Mouse (Mus musculus): ENCODE results near the gene Nfia. TPM values are rescaled to one million over a fixed set of nuclear protein-coding genes. Genes with fewer than 3 reads are reported as not detected.
A peak's percentile ranks its signal among the peaks of the same experiment; 100 is the strongest.

Nfia gene
- polyA plus RNA-seq, 1 experiment from 2014 or later, result 49.2 TPM

GRCm38 (mm10) chr4:98004108-98004625 lies 231.6 kb downstream of the Nfia start:
- Histone ChIP-seq H3K27ac (peak overlapping the region; percentile 66), H3K9me3 (ENCODE audit: control insufficient read depth, low read length) (no peaks in the 10 kb centered on the region), H3K27me3 (ENCODE audit: control insufficient read depth, insufficient read depth, low read length) (no peaks in the 10 kb centered on the region), H3K4me3 (replicated peaks; ENCODE audit: low read length) (no peak overlapping the region), H3K9ac (no peak overlapping the region), H3K4me2 (replicated peaks) (no peak overlapping the region), H3K4me1 (replicated peaks; ENCODE audit: control insufficient read depth, insufficient read depth, low read length) (peaks cover 22% of the 10 kb centered on the region), H3K36me3 (replicated peaks; ENCODE audit: control insufficient read depth, insufficient read depth) (no peaks in the 10 kb centered on the region)
- WGBS, result 10% methylated on average over 11 of the region's 11 CpGs
- peak; percentile 86 for ATAC-seq (ENCODE audit: low FRiP score)
- DNase-seq (ENCODE audit: low spot score), result peak; percentile 60

DNA sequence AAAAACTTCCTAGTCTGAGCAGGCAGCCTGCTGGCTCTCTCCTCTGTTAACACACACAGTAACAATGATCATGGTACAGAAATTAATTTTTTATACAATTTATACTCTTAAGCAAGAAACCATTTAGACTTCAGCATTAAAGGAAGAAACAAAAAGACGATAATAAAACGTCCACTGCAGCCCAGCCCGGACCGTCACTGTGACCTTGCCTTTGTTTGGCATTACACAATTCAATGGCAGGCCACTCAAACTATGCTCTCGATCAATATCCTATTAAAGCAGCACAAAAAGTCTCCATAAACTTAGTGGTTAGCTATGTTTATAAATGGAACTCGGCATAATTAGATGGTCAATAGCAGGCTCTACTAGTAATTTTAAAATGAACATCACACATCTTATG lies 232.5 kb downstream of the Nfia start:
- 51% methylated on average over 6 of the region's 6 CpGs for WGBS
- DNase-seq (ENCODE audit: low spot score) (no peak), ATAC-seq (ENCODE audit: low FRiP score) (no peak)
- H3K36me3 ChIP-seq (replicated peaks; ENCODE audit: control insufficient read depth, insufficient read depth), result no peaks in the 10 kb centered on the region
- H3K9ac ChIP-seq, result no peak overlapping the region
- H3K27me3 ChIP-seq (ENCODE audit: control insufficient read depth, insufficient read depth, low read length), result no peaks in the 10 kb centered on the region
- peaks cover 22% of the 10 kb centered on the region for H3K4me1 ChIP-seq (replicated peaks; ENCODE audit: control insufficient read depth, insufficient read depth, low read length)
- H3K27ac ChIP-seq, result peak overlapping the region; percentile 66
- no peak overlapping the region for H3K4me2 ChIP-seq (replicated peaks)
- no peaks in the 10 kb centered on the region for H3K9me3 ChIP-seq (ENCODE audit: control insufficient read depth, low read length)
- H3K4me3 ChIP-seq (replicated peaks; ENCODE audit: low read length), result no peak overlapping the region

- no peak overlapping the region for H3K9ac ChIP-seq
- no peaks in the 10 kb centered on the region for H3K9me3 ChIP-seq (ENCODE audit: control insufficient read depth, low read length)
- peak overlapping the region; percentile 52; the same call in 1 of the 2 replicates for H3K27ac ChIP-seq
- H3K36me3 ChIP-seq (replicated peaks; ENCODE audit: control insufficient read depth, insufficient read depth), result no peaks in the 10 kb centered on the region
- H3K4me3 ChIP-seq (replicated peaks; ENCODE audit: low read length), result no peak overlapping the region
- DNase-seq (ENCODE audit: low spot score) (no peak), ATAC-seq (ENCODE audit: low FRiP score) (0 out of 2 replicates have a peak, but pooled peaks have one; percentile 29)
- WGBS, result 43% methylated on average over 4 of the region's 4 CpGs
- peaks cover 13% of the 10 kb centered on the region for H3K4me1 ChIP-seq (replicated peaks; ENCODE audit: control insufficient read depth, insufficient read depth, low read length)
- H3K27me3 ChIP-seq (ENCODE audit: control insufficient read depth, insufficient read depth, low read length), result no peaks in the 10 kb centered on the region
- no peak overlapping the region for H3K4me2 ChIP-seq (replicated peaks)
These were observed 236.4 kb downstream of the Nfia start for GRCm38 (mm10) chr4:98008814-98009368.

GRCm38 (mm10) chr4:98009966-98010365 lies 237.4 kb downstream of the Nfia start:
- no peak for DNase-seq (ENCODE audit: low spot score)
- Histone ChIP-seq H3K4me2 (replicated peaks) (no peak overlapping the region), H3K36me3 (replicated peaks; ENCODE audit: control insufficient read depth, insufficient read depth) (no peaks in the 10 kb centered on the region; the same call in 1 of the 2 replicates), H3K4me3 (replicated peaks; ENCODE audit: low read length) (no peak overlapping the region), H3K9me3 (ENCODE audit: control insufficient read depth, low read length) (no peaks in the 10 kb centered on the region), H3K9ac (no peak overlapping the region), H3K4me1 (replicated peaks; ENCODE audit: control insufficient read depth, insufficient read depth, low read length) (peaks cover 11% of the 10 kb centered on the region; the same call in 1 of the 2 replicates), H3K27me3 (ENCODE audit: control insufficient read depth, insufficient read depth, low read length) (no peaks in the 10 kb centered on the region), H3K27ac (no peak overlapping the region)
- no peak for ATAC-seq (ENCODE audit: low FRiP score)
- 83% methylated on average over 2 of the region's 2 CpGs for WGBS

DNA sequence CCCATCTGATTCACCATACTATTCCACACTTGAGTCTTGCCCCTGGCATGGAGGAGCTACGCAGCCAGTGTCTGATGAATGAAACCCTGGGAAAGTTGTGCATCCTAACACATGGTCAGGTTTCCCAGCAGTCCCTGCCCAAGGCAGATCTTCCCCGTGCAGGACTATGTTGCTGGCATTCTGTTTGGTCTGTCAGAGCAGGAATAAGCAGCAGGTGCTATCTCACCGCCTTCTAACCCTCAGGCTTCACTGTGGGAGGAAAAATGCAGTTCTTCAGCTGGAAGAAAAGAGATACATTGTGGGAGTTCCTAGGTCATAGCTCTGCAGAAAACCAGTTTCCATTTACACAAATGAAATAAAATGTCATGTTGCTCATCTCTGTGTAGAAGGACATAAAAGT lies 247.3 kb downstream of the Nfia start:
- ATAC-seq (ENCODE audit: low FRiP score) (no peak), DNase-seq (ENCODE audit: low spot score) (no peak)
- no peaks in the 10 kb centered on the region for H3K27me3 ChIP-seq (ENCODE audit: control insufficient read depth, insufficient read depth, low read length)
- H3K4me2 ChIP-seq (replicated peaks), result no peak overlapping the region
- no peaks in the 10 kb centered on the region for H3K9me3 ChIP-seq (ENCODE audit: control insufficient read depth, low read length)
- no peak overlapping the region for H3K9ac ChIP-seq
- H3K27ac ChIP-seq, result no peak overlapping the region
- H3K4me3 ChIP-seq (replicated peaks; ENCODE audit: low read length), result no peak overlapping the region
- 70% methylated on average over 3 of the region's 3 CpGs for WGBS
- peaks cover 6% of the 10 kb centered on the region; the same call in 1 of the 2 replicates for H3K36me3 ChIP-seq (replicated peaks; ENCODE audit: control insufficient read depth, insufficient read depth)
- H3K4me1 ChIP-seq (replicated peaks; ENCODE audit: control insufficient read depth, insufficient read depth, low read length), result peaks cover 10% of the 10 kb centered on the region; the same call in 1 of the 2 replicates

DNA sequence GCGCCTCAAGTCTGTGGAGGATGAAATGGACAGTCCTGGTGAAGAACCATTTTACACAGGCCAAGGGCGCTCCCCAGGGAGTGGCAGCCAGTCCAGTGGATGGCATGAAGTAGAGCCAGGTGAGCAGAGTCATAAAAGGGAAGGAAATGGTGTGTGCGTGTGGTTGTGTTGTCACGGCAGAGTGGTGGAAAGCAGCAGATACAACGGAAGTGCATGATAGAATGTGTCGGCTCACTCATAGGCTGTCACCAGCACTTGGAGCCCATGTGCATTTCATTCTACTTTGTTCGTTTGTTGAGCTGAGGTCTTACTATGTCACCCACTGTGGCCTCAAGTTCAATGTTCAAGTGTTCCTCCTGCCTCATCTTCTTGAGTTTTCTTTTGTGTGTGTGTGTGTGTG lies 248.3 kb downstream of the Nfia start:
- no peak overlapping the region for H3K4me2 ChIP-seq (replicated peaks)
- H3K27ac ChIP-seq, result no peak overlapping the region
- H3K9me3 ChIP-seq (ENCODE audit: control insufficient read depth, low read length), result no peaks in the 10 kb centered on the region
- 97% methylated on average over 7 of the region's 7 CpGs for WGBS
- no peak overlapping the region for H3K4me3 ChIP-seq (replicated peaks; ENCODE audit: low read length)
- DNase-seq (ENCODE audit: low spot score) (no peak), ATAC-seq (ENCODE audit: low FRiP score) (no peak)
- H3K27me3 ChIP-seq (ENCODE audit: control insufficient read depth, insufficient read depth, low read length), result no peaks in the 10 kb centered on the region
- H3K4me1 ChIP-seq (replicated peaks; ENCODE audit: control insufficient read depth, insufficient read depth, low read length), result peaks cover 10% of the 10 kb centered on the region; the same call in 1 of the 2 replicates
- H3K36me3 ChIP-seq (replicated peaks; ENCODE audit: control insufficient read depth, insufficient read depth), result 0 out of 2 replicates have a peak, but pooled peaks cover 2% of the 10 kb centered on the region
- H3K9ac ChIP-seq, result no peak overlapping the region

- 36% methylated on average over 6 of the region's 6 CpGs for WGBS
- H3K36me3 ChIP-seq (replicated peaks; ENCODE audit: control insufficient read depth, insufficient read depth), result no peaks in the 10 kb centered on the region
- peaks cover 10% of the 10 kb centered on the region; the same call in 1 of the 2 replicates for H3K4me1 ChIP-seq (replicated peaks; ENCODE audit: control insufficient read depth, insufficient read depth, low read length)
- H3K27ac ChIP-seq, result peak overlapping the region; percentile 54; the same call in 1 of the 2 replicates
- H3K9ac ChIP-seq, result no peak overlapping the region
- DNase-seq (ENCODE audit: low spot score), result peak; percentile 49
- no peaks in the 10 kb centered on the region for H3K9me3 ChIP-seq (ENCODE audit: control insufficient read depth, low read length)
- H3K4me3 ChIP-seq (replicated peaks; ENCODE audit: low read length), result no peak overlapping the region
- no peak overlapping the region for H3K4me2 ChIP-seq (replicated peaks)
- no peaks in the 10 kb centered on the region for H3K27me3 ChIP-seq (ENCODE audit: control insufficient read depth, insufficient read depth, low read length)
- peak; percentile 54; the same call in 1 of the 2 replicates for ATAC-seq (ENCODE audit: low FRiP score)
These were observed 250.8 kb downstream of the Nfia start for GRCm38 (mm10) chr4:98023245-98023792.

DNA sequence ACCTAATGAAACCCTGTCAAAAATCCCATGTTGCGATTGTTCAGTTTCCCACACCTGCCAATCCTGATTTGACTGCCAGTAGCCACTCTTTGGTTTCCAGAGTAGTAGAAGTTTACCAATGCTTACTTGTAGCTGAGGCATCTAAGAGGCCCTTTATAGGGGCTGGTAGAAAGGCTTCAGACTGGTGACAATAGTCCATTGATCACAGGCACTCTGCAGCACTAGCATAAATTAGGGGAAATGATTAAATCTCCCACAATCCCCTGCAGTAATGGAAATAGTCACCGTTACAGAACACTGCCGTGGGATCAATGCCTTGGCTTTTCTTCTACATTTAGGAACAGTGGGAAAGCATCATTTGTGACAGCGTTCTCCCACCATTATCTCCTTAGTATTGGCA lies 254.9 kb downstream of the Nfia start:
- H3K4me2 ChIP-seq (replicated peaks), result no peak overlapping the region
- H3K27ac ChIP-seq, result 0 out of 2 replicates have a peak overlapping the region, but pooled peaks have one; percentile 17
- no peaks in the 10 kb centered on the region for H3K9me3 ChIP-seq (ENCODE audit: control insufficient read depth, low read length)
- H3K9ac ChIP-seq, result no peak overlapping the region
- WGBS, result 50% methylated on average over 4 of the region's 4 CpGs
- no peak for ATAC-seq (ENCODE audit: low FRiP score)
- H3K4me3 ChIP-seq (replicated peaks; ENCODE audit: low read length), result no peak overlapping the region
- H3K27me3 ChIP-seq (ENCODE audit: control insufficient read depth, insufficient read depth, low read length), result no peaks in the 10 kb centered on the region
- H3K4me1 ChIP-seq (replicated peaks; ENCODE audit: control insufficient read depth, insufficient read depth, low read length), result peaks cover 10% of the 10 kb centered on the region; the same call in 1 of the 2 replicates
- no peak for DNase-seq (ENCODE audit: low spot score)
- H3K36me3 ChIP-seq (replicated peaks; ENCODE audit: control insufficient read depth, insufficient read depth), result no peaks in the 10 kb centered on the region

DNA sequence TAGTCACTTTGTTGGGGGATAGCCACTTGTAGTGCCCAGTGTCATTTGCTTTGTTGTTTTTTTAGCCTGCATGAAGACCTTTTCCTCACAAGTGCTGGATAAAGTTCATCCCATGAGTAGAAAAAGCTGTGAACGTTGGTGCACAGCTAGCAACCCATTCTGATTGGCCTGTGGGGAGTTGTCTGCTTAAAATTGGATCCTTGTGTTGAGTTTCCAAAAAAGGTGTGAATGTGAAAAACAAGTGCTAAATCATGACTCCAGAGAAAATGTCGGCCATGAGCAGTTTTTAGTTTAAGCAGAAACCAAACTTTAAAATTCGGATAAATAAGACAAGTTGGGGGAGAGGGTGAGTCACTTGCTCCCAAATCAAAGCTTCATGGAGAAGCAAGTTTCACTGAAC lies 259.3 kb downstream of the Nfia start:
- H3K27ac ChIP-seq, result no peak overlapping the region
- H3K4me2 ChIP-seq (replicated peaks), result no peak overlapping the region
- no peak for ATAC-seq (ENCODE audit: low FRiP score)
- no peaks in the 10 kb centered on the region for H3K9me3 ChIP-seq (ENCODE audit: control insufficient read depth, low read length)
- no peaks in the 10 kb centered on the region for H3K4me1 ChIP-seq (replicated peaks; ENCODE audit: control insufficient read depth, insufficient read depth, low read length)
- H3K36me3 ChIP-seq (replicated peaks; ENCODE audit: control insufficient read depth, insufficient read depth), result no peaks in the 10 kb centered on the region
- H3K27me3 ChIP-seq (ENCODE audit: control insufficient read depth, insufficient read depth, low read length), result no peaks in the 10 kb centered on the region
- DNase-seq (ENCODE audit: low spot score), result no peak
- WGBS, result 76% methylated on average over 3 of the region's 3 CpGs
- no peak overlapping the region for H3K9ac ChIP-seq
- H3K4me3 ChIP-seq (replicated peaks; ENCODE audit: low read length), result no peak overlapping the region
